Mouse (Mus musculus) megakaryocyte, embryonic 14.5 days (primary cell): Measurements from ENCODE around the gene Gusb. TPM values are rescaled to one million over a fixed set of nuclear protein-coding genes. Genes with fewer than 3 reads are reported as not detected.

Experiments used
- H3K27me3 ChIP-seq: replicated peaks from 2 replicates; pipeline ENCODE3; 2012; ENCODE audit warnings: inconsistent platforms
- H3K36me3 ChIP-seq: replicated peaks from 2 replicates; pipeline ENCODE3; 2012; ENCODE audit warnings: low read length, inconsistent platforms, mixed read lengths
- H3K4me1 ChIP-seq: 2 replicates; pipeline ENCODE4 v1.6.1; 2012; ENCODE audit warnings: inconsistent platforms
- H3K4me3 ChIP-seq: replicated peaks from 2 replicates; pipeline ENCODE3; 2012; ENCODE audit warnings: moderate library complexity, mild to moderate bottlenecking, inconsistent platforms
- H3K9me3 ChIP-seq: 2 replicates; pipeline ENCODE4 v1.6.1; 2012; ENCODE audit warnings: inconsistent platforms
- FLI1 ChIP-seq: IDR thresholded peaks from 2 replicates; pipeline ENCODE4 v1.6.1; 2012; ENCODE audit warnings: low read length, inconsistent platforms, mixed read lengths
- GATA1 ChIP-seq: IDR thresholded peaks from 3 replicates; pipeline ENCODE4 v1.6.1; 2012; ENCODE audit warnings: mixed read lengths, low read length, inconsistent platforms, borderline replicate concordance
- polyA plus RNA-seq: library from polyadenylated mRNA; stranded (reverse); fragments of >175 nt; gene quantifications from 2 replicates; pipeline ENCODE4 v1.2.3, GENCODE M21; 2012; ENCODE audit warnings: low replicate concordance; ENCODE audit not compliant: insufficient read depth

Gene Gusb
- polyA plus RNA-seq, 1 experiment, result 20.3 TPM

GRCm38 (mm10) chr5:130023767-130024539 is 21.1 kb upstream of the Gusb start:
- Histone ChIP-seq H3K9me3 (no peaks in the 10 kb centered on the region), H3K27me3 (no peaks in the 10 kb centered on the region), H3K36me3 (peaks cover 22% of the 10 kb centered on the region), H3K4me3 (peak overlapping the region; percentile 97), H3K4me1 (peaks cover 64% of the 10 kb centered on the region)
- TF ChIP-seq GATA1, result peak; percentile 68; the same call in 1 of the 3 replicates
- no peak for TF ChIP-seq FLI1

- Histone ChIP-seq H3K27me3 (no peaks in the 10 kb centered on the region), H3K9me3 (no peaks in the 10 kb centered on the region), H3K36me3 (peaks cover 30% of the 10 kb centered on the region), H3K4me1 (peaks cover 60% of the 10 kb centered on the region), H3K4me3 (peak overlapping the region; percentile 97)
- TF ChIP-seq FLI1 (no peak), GATA1 (no peak)
These were observed 20.4 kb upstream of the Gusb start for GRCm38 (mm10) chr5:130023067-130023766.

- no peak overlapping the region for H3K4me3 ChIP-seq
These were observed 19.5 kb upstream of the Gusb start for GRCm38 (mm10) chr5:130022366-130022765.

GRCm38 (mm10) chr5:130021361-130021966 is 18.6 kb upstream of the Gusb start:
- no peak overlapping the region for H3K4me3 ChIP-seq
- H3K27me3 ChIP-seq, result no peaks in the 10 kb centered on the region
- H3K4me1 ChIP-seq, result peaks cover 55% of the 10 kb centered on the region
- H3K9me3 ChIP-seq, result no peaks in the 10 kb centered on the region
- TF ChIP-seq GATA1 (no peak), FLI1 (no peak)
- peaks cover 46% of the 10 kb centered on the region for H3K36me3 ChIP-seq

More at GRCm38 (mm10) chr5:130022366-130022765, 19.5 kb upstream of the Gusb start:
- no peaks in the 10 kb centered on the region for H3K27me3 ChIP-seq
- H3K36me3 ChIP-seq, result peaks cover 38% of the 10 kb centered on the region
- H3K4me1 ChIP-seq, result peaks cover 56% of the 10 kb centered on the region
- no peak for TF ChIP-seq GATA1
- no peak for TF ChIP-seq FLI1
- no peaks in the 10 kb centered on the region for H3K9me3 ChIP-seq

DNA sequence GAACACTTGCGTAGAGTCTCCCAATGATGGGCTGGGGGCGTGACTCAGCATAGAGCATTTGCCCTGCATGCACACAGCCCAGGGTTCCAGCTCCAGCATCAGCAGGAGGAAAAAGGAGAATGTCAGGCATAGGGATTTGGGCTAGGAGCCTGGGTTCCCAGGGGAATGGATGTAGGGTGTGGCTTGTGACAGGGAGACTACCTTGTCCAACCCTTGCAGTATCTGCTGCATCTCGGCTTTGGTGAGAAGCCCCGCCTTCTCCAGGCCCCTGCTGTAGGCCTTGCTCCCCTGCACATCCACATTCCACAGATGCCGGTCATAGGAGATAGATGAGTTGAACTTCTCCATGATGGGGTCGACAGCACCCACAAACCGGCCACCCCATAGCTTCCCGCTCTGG is 16.6 kb upstream of the Gusb start:
- TF ChIP-seq FLI1 (no peak), GATA1 (no peak)
- no peaks in the 10 kb centered on the region for H3K27me3 ChIP-seq
- H3K4me1 ChIP-seq, result peaks cover 44% of the 10 kb centered on the region
- H3K4me3 ChIP-seq, result no peak overlapping the region
- H3K9me3 ChIP-seq, result no peaks in the 10 kb centered on the region
- peaks cover 65% of the 10 kb centered on the region for H3K36me3 ChIP-seq

DNA sequence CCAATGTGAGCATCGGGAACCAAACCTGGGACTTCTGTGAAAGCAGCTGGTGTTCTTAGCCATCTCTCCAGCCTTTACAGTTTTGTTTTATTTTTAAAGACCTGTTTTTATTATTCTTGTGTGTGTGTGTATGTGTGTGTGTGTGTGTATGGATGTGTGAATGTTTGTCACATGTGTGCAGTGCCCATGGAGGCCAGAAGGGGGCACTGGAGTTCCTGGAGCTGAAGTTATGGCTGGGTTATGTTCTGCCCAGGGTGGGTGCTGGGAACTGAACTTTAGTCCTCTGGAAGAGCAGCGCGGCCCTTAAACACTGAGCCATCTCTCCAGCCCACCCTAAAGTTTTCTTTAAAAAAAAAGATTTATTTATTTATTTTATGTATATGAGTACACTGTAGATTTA is 12.3 kb upstream of the Gusb start:
- Histone ChIP-seq H3K4me3 (no peak overlapping the region), H3K36me3 (peaks cover 97% of the 10 kb centered on the region), H3K4me1 (peaks cover 6% of the 10 kb centered on the region), H3K9me3 (peaks cover 19% of the 10 kb centered on the region), H3K27me3 (no peaks in the 10 kb centered on the region)
- TF ChIP-seq GATA1 (no peak), FLI1 (no peak)

DNA sequence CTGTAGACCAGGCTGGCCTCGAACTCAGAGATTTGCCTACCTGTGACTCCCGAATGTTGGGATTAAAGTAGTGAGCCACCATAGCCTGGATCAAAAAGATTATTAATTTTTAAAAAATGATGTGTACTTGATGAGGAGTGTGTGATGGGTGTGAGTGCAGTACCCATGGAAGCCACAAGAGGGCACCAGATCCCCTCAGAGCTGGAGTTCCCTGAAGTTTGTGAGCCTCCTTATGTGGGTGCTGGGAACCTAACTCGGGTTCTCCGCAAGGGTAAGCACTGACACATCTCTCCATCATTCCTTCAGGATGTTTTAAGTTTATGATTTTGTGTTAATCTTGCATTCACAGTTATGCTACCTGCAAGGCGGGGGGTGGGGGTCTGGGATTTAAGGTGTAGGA is 8.1 kb upstream of the Gusb start:
- TF ChIP-seq GATA1 (no peak), FLI1 (no peak)
- H3K27me3 ChIP-seq, result no peaks in the 10 kb centered on the region
- peaks cover 26% of the 10 kb centered on the region for H3K9me3 ChIP-seq
- peaks cover 63% of the 10 kb centered on the region for H3K36me3 ChIP-seq
- H3K4me1 ChIP-seq, result no peaks in the 10 kb centered on the region; the same call in 1 of the 2 replicates
- H3K4me3 ChIP-seq, result no peak overlapping the region

DNA sequence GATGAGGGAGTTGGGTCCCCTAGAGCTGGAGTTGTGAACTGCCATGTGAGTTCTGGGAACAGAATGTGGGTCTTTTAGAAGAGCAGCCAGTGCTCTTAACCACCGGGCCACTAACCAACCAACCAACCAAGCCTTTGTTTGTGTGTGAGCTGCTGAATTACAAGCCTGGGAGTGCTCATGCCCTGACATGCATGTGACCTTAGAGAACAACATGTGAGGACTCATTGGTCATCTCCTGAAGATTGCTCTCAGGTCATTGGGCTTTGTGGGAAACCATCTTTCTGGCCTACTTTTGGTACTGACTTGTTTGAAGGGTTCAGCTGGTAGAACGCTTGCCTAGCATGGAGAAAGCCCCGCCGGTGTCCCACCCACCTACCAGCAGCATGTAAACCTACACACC is 6.9 kb upstream of the Gusb start:
- Histone ChIP-seq H3K4me1 (no peaks in the 10 kb centered on the region), H3K9me3 (peaks cover 38% of the 10 kb centered on the region), H3K4me3 (no peak overlapping the region), H3K27me3 (no peaks in the 10 kb centered on the region), H3K36me3 (peaks cover 52% of the 10 kb centered on the region)
- TF ChIP-seq GATA1 (no peak), FLI1 (no peak)

DNA sequence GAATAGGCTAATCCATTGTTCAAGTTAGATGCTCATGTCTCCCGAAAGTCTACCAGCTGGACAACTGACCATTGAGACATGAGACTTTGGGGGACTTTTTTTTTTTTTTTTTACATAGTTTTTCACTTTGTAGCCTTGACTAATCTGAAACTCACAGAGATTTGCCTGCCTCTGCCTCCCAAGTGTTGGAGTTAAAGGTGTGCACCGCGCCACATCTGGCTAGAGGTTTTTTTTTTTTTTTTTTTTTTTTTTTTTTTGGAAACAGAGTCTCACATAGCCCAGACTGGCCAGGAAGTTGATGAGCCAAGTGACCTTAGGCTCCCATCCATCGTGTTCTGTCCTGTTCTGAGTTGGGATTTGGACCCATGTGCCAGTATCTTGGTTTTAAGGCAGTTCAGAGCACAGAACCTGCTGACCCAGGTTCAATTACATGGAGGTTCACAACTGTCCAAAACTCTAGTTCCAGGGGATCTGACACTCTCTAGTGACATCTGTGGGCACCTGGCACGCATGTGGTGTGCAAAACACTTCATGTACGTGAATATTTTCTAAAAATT is 5.3 kb upstream of the Gusb start:
- H3K4me3 ChIP-seq, result no peak overlapping the region
- H3K36me3 ChIP-seq, result peaks cover 38% of the 10 kb centered on the region
- no peak for TF ChIP-seq GATA1
- no peak for TF ChIP-seq FLI1
- H3K9me3 ChIP-seq, result peaks cover 43% of the 10 kb centered on the region
- no peaks in the 10 kb centered on the region for H3K27me3 ChIP-seq
- peaks cover 5% of the 10 kb centered on the region for H3K4me1 ChIP-seq

DNA sequence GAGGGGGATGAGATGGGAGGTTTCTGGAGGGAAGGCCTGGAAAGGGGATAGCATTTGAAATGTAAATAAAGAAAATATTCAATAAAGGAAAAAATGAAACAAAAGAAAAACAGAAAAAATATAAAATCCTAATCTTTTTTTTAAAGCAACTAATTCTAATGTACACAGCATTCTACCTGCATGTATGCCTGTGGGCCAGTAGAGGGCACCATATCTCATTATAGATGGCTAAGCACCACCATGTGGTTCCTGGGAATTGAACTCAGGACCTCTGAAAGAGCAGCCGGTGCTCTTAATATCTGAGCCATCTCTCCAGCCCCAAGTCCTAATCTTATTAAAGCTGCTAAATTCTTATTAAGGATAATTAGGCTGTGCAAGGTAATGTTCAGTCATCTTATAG is 4.5 kb upstream of the Gusb start:
- Histone ChIP-seq H3K4me3 (no peak overlapping the region), H3K4me1 (peaks cover 9% of the 10 kb centered on the region), H3K9me3 (peaks cover 43% of the 10 kb centered on the region), H3K27me3 (no peaks in the 10 kb centered on the region), H3K36me3 (peaks cover 30% of the 10 kb centered on the region)
- TF ChIP-seq GATA1 (no peak), FLI1 (no peak)
